Mouse (Mus musculus) C2C12 (cell line): Measurements from ENCODE around the gene Aldoart2. TPM values are rescaled to one million over a fixed set of nuclear protein-coding genes. Genes with fewer than 3 reads are reported as not detected.
"Not testable (repeated sequence)": the region's sequence is repeated elsewhere in the genome, so short reads cannot be mapped to it uniquely, and the experiment has no call there.

Experiments used
- H3K27me3 ChIP-seq: one replicate; pipeline ENCODE4 v1.6.1; 2011; ENCODE audit not compliant: control insufficient read depth, insufficient read depth, insufficient read length
- H3K36me3 ChIP-seq: one replicate; pipeline ENCODE4 v1.6.1; 2011; ENCODE audit not compliant: control insufficient read depth, insufficient read depth
- H3K4me3 ChIP-seq: one replicate; pipeline ENCODE4 v1.5.1; 2011; ENCODE audit warnings: mild to moderate bottlenecking, control low read depth; ENCODE audit not compliant: poor library complexity, insufficient read depth, severe bottlenecking
- H3K79me2 ChIP-seq: one replicate; pipeline ENCODE4 v1.6.1; 2011; ENCODE audit not compliant: control insufficient read depth, insufficient read depth
- H3K79me3 ChIP-seq: one replicate; pipeline ENCODE4 v1.6.1; 2011; ENCODE audit warnings: low read depth, control low read depth
- H3ac ChIP-seq: one replicate; pipeline ENCODE3; 2011; ENCODE audit warnings: low read depth; ENCODE audit not compliant: control insufficient read depth, insufficient read length
- CEBPB ChIP-seq: IDR thresholded peaks from one replicate; pipeline ENCODE4 v1.6.1; 2011; ENCODE audit warnings: low read depth, mild to moderate bottlenecking, control low read depth, moderate library complexity
- CTCF ChIP-seq: IDR thresholded peaks from one replicate; pipeline ENCODE4 v1.5.1; 2011; ENCODE audit not compliant: control insufficient read depth, insufficient read depth, insufficient read length
- FOSL1 ChIP-seq: IDR thresholded peaks from one replicate; pipeline ENCODE4 v1.8.0; 2011; ENCODE audit warnings: mild to moderate bottlenecking, low read length; ENCODE audit not compliant: poor library complexity, insufficient read depth, severe bottlenecking
- MAX ChIP-seq: IDR thresholded peaks from one replicate; pipeline ENCODE4 v1.6.1; 2011; ENCODE audit warnings: mild to moderate bottlenecking, control low read depth
- MYOD1 ChIP-seq: IDR thresholded peaks from one replicate; pipeline ENCODE4 v1.6.1; 2011; ENCODE audit warnings: low read depth; ENCODE audit not compliant: control insufficient read depth, insufficient read length
- MYOG ChIP-seq: IDR thresholded peaks from one replicate; pipeline ENCODE4 v1.6.1; 2011; ENCODE audit not compliant: control insufficient read depth, insufficient read length; ENCODE audit errors: extremely low read depth
- USF1 ChIP-seq: IDR thresholded peaks from one replicate; pipeline ENCODE4 v1.6.1; 2011; ENCODE audit warnings: low read depth, mild to moderate bottlenecking, control low read depth, moderate library complexity
- polyA plus RNA-seq: library from polyadenylated mRNA; unstranded; fragments of >200 nt; fragmentation: generic; extraction: Trizol; gene quantifications from one replicate; pipeline ENCODE4 v1.2.1, GENCODE M21; 2012; ENCODE audit warnings: missing spikeins

The Aldoart2 gene
- polyA plus RNA-seq, 1 experiment = not detected

GRCm38 (mm10) chr12:55538328-55538971 is 26.6 kb upstream of the Aldoart2 start:
- H3K27me3 ChIP-seq = peaks cover 3% of the 10 kb centered on the region
- no peaks in the 10 kb centered on the region for H3K79me2 ChIP-seq
- H3K36me3 ChIP-seq = no peaks in the 10 kb centered on the region
- no peak overlapping the region for H3ac ChIP-seq
- no peaks in the 10 kb centered on the region for H3K79me3 ChIP-seq
- H3K4me3 ChIP-seq = no peak overlapping the region
- TF ChIP-seq FOSL1 (no peak), CTCF (no peak), MYOG (no peak), MYOD1 (no peak)

- TF ChIP-seq CEBPB (no peak), USF1 (no peak), MYOD1 (no peak), CTCF (no peak)
- no peak overlapping the region for H3ac ChIP-seq
Observed at GRCm38 (mm10) chr12:55539157-55539556, 25.9 kb upstream of the Aldoart2 start.

GRCm38 (mm10) chr12:55554901-55555300 is 10.1 kb upstream of the Aldoart2 start:
- not testable (repeated sequence) for H3K4me3 ChIP-seq, H3ac ChIP-seq, H3K79me2 ChIP-seq, H3K36me3 ChIP-seq, H3K79me3 ChIP-seq, H3K27me3 ChIP-seq

More at GRCm38 (mm10) chr12:55539157-55539556, 25.9 kb upstream of the Aldoart2 start:
- peaks cover 3% of the 10 kb centered on the region for H3K27me3 ChIP-seq
- H3K4me3 ChIP-seq = no peak overlapping the region
- no peaks in the 10 kb centered on the region for H3K79me3 ChIP-seq
- H3K79me2 ChIP-seq = no peaks in the 10 kb centered on the region
- H3K36me3 ChIP-seq = no peaks in the 10 kb centered on the region

- TF ChIP-seq CTCF (no peak), FOSL1 (no peak), MAX (no peak), MYOD1 (no peak), MYOG (no peak), USF1 (no peak), CEBPB (no peak)
- Histone ChIP-seq H3K79me3 (no peaks in the 10 kb centered on the region), H3K79me2 (no peaks in the 10 kb centered on the region), H3ac (no peak overlapping the region), H3K27me3 (no peaks in the 10 kb centered on the region), H3K36me3 (no peaks in the 10 kb centered on the region), H3K4me3 (no peak overlapping the region)
Observed at GRCm38 (mm10) chr12:55557866-55558265, 7.2 kb upstream of the Aldoart2 start.

- Histone ChIP-seq H3K4me3 (no peak overlapping the region), H3ac (no peak overlapping the region), H3K79me2 (no peaks in the 10 kb centered on the region), H3K36me3 (no peaks in the 10 kb centered on the region), H3K27me3 (no peaks in the 10 kb centered on the region), H3K79me3 (no peaks in the 10 kb centered on the region)
- no peak for TF ChIP-seq CEBPB
- no peak for TF ChIP-seq MYOG
- TF ChIP-seq FOSL1 = no peak
- TF ChIP-seq MYOD1 = no peak
- no peak for TF ChIP-seq CTCF
- TF ChIP-seq MAX = no peak
Observed at GRCm38 (mm10) chr12:55559184-55559855, 5.7 kb upstream of the Aldoart2 start.

- Histone ChIP-seq H3K4me3 (no peak overlapping the region), H3K79me3 (no peaks in the 10 kb centered on the region), H3K27me3 (no peaks in the 10 kb centered on the region), H3ac (no peak overlapping the region), H3K36me3 (no peaks in the 10 kb centered on the region), H3K79me2 (no peaks in the 10 kb centered on the region)
- no peak for TF ChIP-seq USF1
- TF ChIP-seq MAX = no peak
- no peak for TF ChIP-seq MYOD1
- no peak for TF ChIP-seq CEBPB
- TF ChIP-seq MYOG = no peak
- no peak for TF ChIP-seq CTCF
- no peak for TF ChIP-seq FOSL1
Observed at GRCm38 (mm10) chr12:55560025-55560690, 4.9 kb upstream of the Aldoart2 start.
